Mouse (Mus musculus) MEL (cell line): Measurements from ENCODE around the gene Cdc34. TPM values are rescaled to one million over a fixed set of nuclear protein-coding genes. Genes with fewer than 3 reads are reported as not detected.

Experiments used
- DNase-seq: peaks from one replicate; pipeline ENCODE4 v3.0.0; 2011; ENCODE audit warnings: low read depth, low spot score
- H3K27ac ChIP-seq: 2 replicates; pipeline ENCODE4 v1.5.1; 2012; ENCODE audit warnings: low read depth, mild to moderate bottlenecking, control low read depth, low read length, moderate library complexity; ENCODE audit not compliant: control insufficient read depth
- H3K27me3 ChIP-seq, 2 experiments: fragments of 150-350 bp in 1 of 2; sonication (generic) in 1 of 2; 2 replicates each; pipeline ENCODE4 v1.6.1; 2012; ENCODE audit warnings: low read length in 2 of 2, mild to moderate bottlenecking in 2 of 2, improper control_type of control experiment in 1 of 2, moderate library complexity in 1 of 2; ENCODE audit not compliant: insufficient read depth in 2 of 2, control insufficient read depth in 1 of 2
- H3K36me3 ChIP-seq, 2 experiments: 2 replicates each; pipeline ENCODE4 v1.6.1; 2012 to 2014; ENCODE audit warnings: low read length in 2 of 2, improper control_type of control experiment in 1 of 2, inconsistent platforms in 1 of 2, mild to moderate bottlenecking in 1 of 2; ENCODE audit not compliant: insufficient read depth in 2 of 2, control insufficient read depth in 1 of 2
- H3K4me1 ChIP-seq, 2 experiments: fragments of 150-350 bp in 1 of 2; sonication (generic) in 1 of 2; 2 replicates each; pipeline ENCODE4 v1.6.1; 2012; ENCODE audit warnings: low read length in 2 of 2, improper control_type of control experiment in 1 of 2, mild to moderate bottlenecking in 1 of 2; ENCODE audit not compliant: insufficient read depth in 2 of 2, control insufficient read depth in 1 of 2
- H3K4me3 ChIP-seq, 2 experiments: fragments of 150-350 bp in 1 of 2; sonication (generic) in 1 of 2; 2 replicates each; pipeline ENCODE4 v1.5.1; 2012; ENCODE audit warnings: low read depth in 2 of 2, low read length in 2 of 2, mild to moderate bottlenecking in 2 of 2, moderate library complexity in 2 of 2, control low read depth in 1 of 2, improper control_type of control experiment in 1 of 2; ENCODE audit not compliant: control insufficient read depth in 1 of 2, insufficient read depth in 1 of 2
- H3K79me2 ChIP-seq: 2 replicates; pipeline ENCODE4 v1.6.1; 2012; ENCODE audit warnings: mild to moderate bottlenecking, low read length, moderate library complexity; ENCODE audit not compliant: control insufficient read depth, poor library complexity, insufficient read depth
- H3K9ac ChIP-seq: 2 replicates; pipeline ENCODE4 v1.6.1; 2012; ENCODE audit warnings: low read depth, mild to moderate bottlenecking, control low read depth, low read length, moderate library complexity; ENCODE audit not compliant: control insufficient read depth, poor library complexity, severe bottlenecking
- H3K9me3 ChIP-seq: fragments of 150-350 bp; sonication (generic); replicated peaks from 2 replicates; pipeline ENCODE4 v1.6.1; 2012; ENCODE audit warnings: mild to moderate bottlenecking, low read length, improper control_type of control experiment, moderate library complexity; ENCODE audit not compliant: insufficient read depth
- CHD2 ChIP-seq: IDR thresholded peaks from 2 replicates; pipeline ENCODE4 v1.6.1; 2011; ENCODE audit warnings: low read length, improper control_type of control experiment
- CTCF ChIP-seq, 3 experiments: IDR thresholded peaks in 2 of 3; conservative IDR thresholded peaks in 1 of 3; 2 replicates each; pipeline ENCODE4 v1.5.1; 2011 to 2012; ENCODE audit warnings: low read length in 3 of 3, low read depth in 2 of 3, mild to moderate bottlenecking in 2 of 3, improper control_type of control experiment in 1 of 3, inconsistent platforms in 1 of 3, mixed read lengths in 1 of 3, moderate library complexity in 1 of 3; ENCODE audit not compliant: control insufficient read depth in 1 of 3, insufficient read depth in 1 of 3, poor library complexity in 1 of 3, severe bottlenecking in 1 of 3
- E2F4 ChIP-seq: IDR thresholded peaks from 2 replicates; pipeline ENCODE4 v1.6.1; 2011; ENCODE audit warnings: low read depth, low read length, improper control_type of control experiment, borderline replicate concordance
- ELF1 ChIP-seq: IDR thresholded peaks from 2 replicates; pipeline ENCODE4 v1.6.1; 2014; ENCODE audit warnings: low read depth, mild to moderate bottlenecking, inconsistent platforms, low read length, improper control_type of control experiment, moderate library complexity
- EP300 ChIP-seq, 2 experiments: IDR thresholded peaks; 2 replicates each; pipeline ENCODE4 v1.6.1; 2011; ENCODE audit warnings: improper control_type of control experiment in 2 of 2, low read length in 2 of 2, low read depth in 1 of 2, mild to moderate bottlenecking in 1 of 2
- HCFC1 ChIP-seq: IDR thresholded peaks from 2 replicates; pipeline ENCODE4 v1.6.1; 2012; ENCODE audit warnings: low read depth, mild to moderate bottlenecking, inconsistent platforms, low read length, improper control_type of control experiment, moderate library complexity
- KAT2A ChIP-seq: conservative IDR thresholded peaks from 2 replicates; pipeline ENCODE4 v1.6.1; 2012; ENCODE audit warnings: low read depth, low read length, improper control_type of control experiment, inconsistent platforms
- MAX ChIP-seq: IDR thresholded peaks from 2 replicates; pipeline ENCODE4 v1.6.1; 2011; ENCODE audit warnings: low read length, improper control_type of control experiment
- NELFE ChIP-seq: IDR thresholded peaks from 2 replicates; pipeline ENCODE4 v1.6.1; 2011; ENCODE audit warnings: low read depth, low read length, improper control_type of control experiment
- NRF1 ChIP-seq: IDR thresholded peaks from 2 replicates; pipeline ENCODE4 v1.6.1; 2014; ENCODE audit warnings: low read depth, mild to moderate bottlenecking, inconsistent platforms, low read length, improper control_type of control experiment, moderate library complexity; ENCODE audit not compliant: poor library complexity, insufficient read depth, severe bottlenecking
- POLR2AphosphoS5 ChIP-seq: IDR thresholded peaks from 2 replicates; pipeline ENCODE4 v1.6.1; 2012; ENCODE audit warnings: low read depth, borderline replicate concordance, mild to moderate bottlenecking, inconsistent platforms, low read length, moderate library complexity, mixed read lengths
- RAD21 ChIP-seq: IDR thresholded peaks from 2 replicates; pipeline ENCODE4 v1.6.1; 2011; ENCODE audit warnings: mild to moderate bottlenecking, low read depth, low read length, improper control_type of control experiment
- RCOR1 ChIP-seq: IDR thresholded peaks from 2 replicates; pipeline ENCODE4 v1.6.1; 2012; ENCODE audit warnings: low read depth, mild to moderate bottlenecking, inconsistent platforms, low read length, improper control_type of control experiment
- SIN3A ChIP-seq: IDR thresholded peaks from 2 replicates; pipeline ENCODE4 v1.6.1; 2012; ENCODE audit warnings: low read length, improper control_type of control experiment, inconsistent platforms
- SMC3 ChIP-seq: IDR thresholded peaks from 2 replicates; pipeline ENCODE4 v1.6.1; 2011; ENCODE audit warnings: low read depth, low read length, improper control_type of control experiment
- TAL1 ChIP-seq: IDR thresholded peaks from 2 replicates; pipeline ENCODE4 v1.6.1; 2012; ENCODE audit warnings: mild to moderate bottlenecking, inconsistent platforms, low read length, moderate library complexity, mixed read lengths
- TBP ChIP-seq: IDR thresholded peaks from 2 replicates; pipeline ENCODE4 v1.8.0; 2011; ENCODE audit warnings: low read depth, low read length, improper control_type of control experiment
- TCF12 ChIP-seq: IDR thresholded peaks from 2 replicates; pipeline ENCODE4 v1.6.1; 2014; ENCODE audit warnings: low read depth, mild to moderate bottlenecking, inconsistent platforms, low read length, improper control_type of control experiment, moderate library complexity
- ZC3H11A ChIP-seq: IDR thresholded peaks from 2 replicates; pipeline ENCODE4 v1.6.1; 2012; ENCODE audit warnings: low read depth, mild to moderate bottlenecking, inconsistent platforms, low read length, improper control_type of control experiment
- ZMIZ1 ChIP-seq: IDR thresholded peaks from 2 replicates; pipeline ENCODE4 v1.6.1; 2012; ENCODE audit warnings: low read depth, mild to moderate bottlenecking, inconsistent platforms, low read length, improper control_type of control experiment, moderate library complexity
- ZNF384 ChIP-seq: IDR thresholded peaks from 2 replicates; pipeline ENCODE4 v1.6.1; 2012; ENCODE audit warnings: low read depth, mild to moderate bottlenecking, inconsistent platforms, low read length, improper control_type of control experiment
- polyA plus RNA-seq, 2 experiments: library from polyadenylated mRNA; stranded (reverse) in 1 of 2; unstranded in 1 of 2; fragments of >175 nt in 1 of 2; fragments of >200 nt in 1 of 2; gene quantifications; 2 replicates each; pipeline versions ENCODE4 v1.2.1 to v1.2.4; 2012; ENCODE audit warnings: low replicate concordance in 2 of 2, low read depth in 1 of 2; ENCODE audit not compliant: insufficient read length in 2 of 2, insufficient read depth in 1 of 2, missing spikeins in 1 of 2
- total RNA-seq: library from RNA; depleted of rRNA; stranded (reverse); fragments of 300-350 nt; gene quantifications from 2 replicates; pipeline ENCODE4 v1.2.3, GENCODE M21; 2012

Gene Cdc34
- total and polyA plus RNA-seq, 3 experiments, result 318 to 422 (median 417) TPM

- H3K27ac ChIP-seq, result no peak overlapping the region
- TF ChIP-seq E2F4 (no peak), NELFE (no peak), NRF1 (no peak), CTCF (IDR thresholded peaks at IDR 0.05 in 2 of 3, conservative IDR thresholded peaks at IDR 0.05 in 1 of 3; ENCODE audit: control insufficient read depth in 1 of 3, insufficient read depth in 1 of 3, low read depth in 2 of 3, low read length in 3 of 3, poor library complexity in 1 of 3, severe bottlenecking in 1 of 3) (no peak), TCF12 (no peak), TAL1 (no peak), CHD2 (no peak), ZC3H11A (no peak), SIN3A (no peak), KAT2A (no peak), HCFC1 (no peak), RAD21 (no peak), TBP (no peak), ZMIZ1 (no peak)
- TF ChIP-seq, all 39 proteins: peak for 0
Observed at GRCm38 (mm10) chr10:79666493-79666892, 15.5 kb upstream of the Cdc34 start.

DNA sequence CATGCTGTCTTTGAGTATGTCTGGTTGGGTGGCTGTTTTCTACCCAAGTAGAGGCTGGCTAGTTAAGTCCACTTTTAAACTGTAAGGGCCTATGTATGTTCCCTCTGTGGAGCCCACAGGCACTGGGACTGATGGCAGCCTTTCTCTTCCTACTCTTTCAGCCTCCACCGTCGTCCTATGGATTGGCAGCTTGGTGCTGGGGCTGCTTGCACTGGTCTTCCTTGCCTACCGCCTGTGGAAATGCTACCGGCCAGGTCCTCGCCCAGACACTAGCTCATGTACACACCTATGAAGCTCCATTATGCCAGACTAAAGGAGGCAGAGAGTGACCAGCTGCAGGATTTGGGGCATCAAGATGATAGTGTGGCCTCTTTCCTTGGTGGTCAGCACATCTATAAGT, 13.9 kb upstream of the Cdc34 start:
- Histone ChIP-seq H3K4me1 (peaks cover 0 to 9% of the 10 kb centered on the region in 2 experiments; a peak in 3 of 4 replicates), H3K27ac (no peak overlapping the region), H3K9me3 (no peaks in the 10 kb centered on the region), H3K79me2 (peaks cover 11% of the 10 kb centered on the region), H3K9ac (no peak overlapping the region), H3K36me3 (peaks cover 0 to 4% of the 10 kb centered on the region in 2 experiments; a peak in 1 of 4 replicates), H3K27me3 (no peaks in the 10 kb centered on the region), H3K4me3 (no peak overlapping the region)
- no peak for TF ChIP-seq RCOR1
- TF ChIP-seq POLR2AphosphoS5, result no peak
- TF ChIP-seq MAX, result no peak
- TF ChIP-seq NELFE, result no peak
- TF ChIP-seq ZMIZ1, result no peak
- no peak for TF ChIP-seq SMC3
- no peak for TF ChIP-seq TAL1
- TF ChIP-seq ELF1, result no peak
- no peak for TF ChIP-seq EP300 (IDR thresholded peaks at IDR 0.05; ENCODE audit: low read depth in 1 of 2, low read length in 2 of 2)
- TF ChIP-seq HCFC1, result no peak
- TF ChIP-seq TBP, result no peak
- no peak for TF ChIP-seq ZNF384
- no peak for DNase-seq

More at GRCm38 (mm10) chr10:79666493-79666892, 15.5 kb upstream of the Cdc34 start:
- peaks cover 0 to 4% of the 10 kb centered on the region in 2 experiments; a peak in 1 of 4 replicates for H3K36me3 ChIP-seq
- peaks cover 0 to 9% of the 10 kb centered on the region in 2 experiments; a peak in 3 of 4 replicates for H3K4me1 ChIP-seq
- DNase-seq, result no peak
- H3K27me3 ChIP-seq, result no peaks in the 10 kb centered on the region
- H3K9ac ChIP-seq, result no peak overlapping the region
- no peaks in the 10 kb centered on the region for H3K9me3 ChIP-seq
- H3K4me3 ChIP-seq, result no peak overlapping the region
- H3K79me2 ChIP-seq, result peaks cover 11% of the 10 kb centered on the region
